Mouse (Mus musculus): ENCODE measurements around the gene Srpk2. TPM values are rescaled to one million over a fixed set of nuclear protein-coding genes. Genes with fewer than 3 reads are reported as not detected.
"Not testable (repeated sequence)": the region's sequence is repeated elsewhere in the genome, so short reads cannot be mapped to it uniquely, and the experiment has no call there.

The Srpk2 gene
- total RNA-seq, 4 experiments from 2014 or later, result 26.2 to 32.1 (median 28.7) TPM

- no peak for DNase-seq (ENCODE audit: low spot score in 2 of 2)
Observed at GRCm38 (mm10) chr5:23615586-23616269, 68.7 kb downstream of the Srpk2 start.

DNA sequence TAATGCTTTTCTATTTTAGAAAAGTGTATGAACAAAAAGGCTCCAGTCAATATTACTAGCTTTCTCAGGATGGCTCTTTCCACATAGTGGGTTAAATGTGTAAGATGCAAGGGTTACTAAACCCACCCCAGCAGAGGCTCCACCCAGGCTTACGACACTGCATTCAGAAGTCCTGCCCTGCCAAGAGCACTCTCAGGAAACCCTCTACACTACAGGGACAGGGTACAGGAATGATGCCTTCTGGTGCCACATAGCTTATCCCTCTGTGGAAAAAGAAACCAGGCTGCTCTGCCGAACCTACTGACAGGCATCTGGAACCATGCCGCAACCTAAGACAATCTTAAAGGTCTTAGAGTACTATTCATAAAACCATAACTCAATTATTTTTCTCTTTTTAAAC, 71.6 kb downstream of the Srpk2 start:
- DNase-seq (ENCODE audit: low spot score in 2 of 2), result no peak

- no peak for DNase-seq (ENCODE audit: low spot score in 2 of 2)
Observed at GRCm38 (mm10) chr5:23604036-23604705, 80.2 kb downstream of the Srpk2 start.

DNA sequence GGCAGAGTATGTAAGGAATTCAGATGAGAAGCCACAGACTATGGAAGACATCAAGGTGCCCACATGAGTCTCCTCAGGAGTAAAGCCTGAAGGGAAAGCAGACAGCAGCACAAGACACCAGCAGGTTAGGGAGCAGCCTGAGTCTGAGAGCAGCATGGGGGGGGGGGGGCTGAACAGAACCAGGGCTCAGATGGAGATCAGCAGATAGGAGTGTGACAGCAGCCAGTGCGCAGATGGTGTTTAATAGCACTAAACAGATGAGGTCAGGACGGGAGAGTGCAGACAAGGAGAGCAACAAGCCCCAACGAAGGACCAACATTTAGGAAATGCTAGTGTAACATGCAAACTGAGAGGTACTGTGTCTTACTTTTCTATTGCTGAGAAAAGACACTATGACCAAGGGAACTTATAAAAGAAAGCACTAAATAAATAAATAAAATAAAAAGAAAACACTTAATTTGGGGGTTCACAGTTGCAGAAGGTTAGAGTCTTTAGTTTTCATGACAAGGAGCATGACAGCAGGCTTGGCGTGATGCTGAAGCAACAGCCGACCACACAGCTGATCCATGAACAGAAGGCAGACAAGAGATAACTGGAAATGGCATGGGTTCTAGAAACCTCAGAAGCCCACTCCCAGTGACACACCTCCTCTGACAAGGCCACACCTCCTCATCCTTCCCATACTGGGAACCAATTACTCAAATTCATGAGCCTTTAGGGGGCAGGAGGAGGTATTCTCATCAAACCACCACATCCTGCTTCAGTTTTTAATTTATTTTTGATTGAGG, 84.5 kb downstream of the Srpk2 start:
- no peak for DNase-seq (ENCODE audit: low spot score in 2 of 2)

- no peak for DNase-seq (ENCODE audit: low spot score in 2 of 2)
Observed at GRCm38 (mm10) chr5:23599171-23599570, 85.2 kb downstream of the Srpk2 start.

DNA sequence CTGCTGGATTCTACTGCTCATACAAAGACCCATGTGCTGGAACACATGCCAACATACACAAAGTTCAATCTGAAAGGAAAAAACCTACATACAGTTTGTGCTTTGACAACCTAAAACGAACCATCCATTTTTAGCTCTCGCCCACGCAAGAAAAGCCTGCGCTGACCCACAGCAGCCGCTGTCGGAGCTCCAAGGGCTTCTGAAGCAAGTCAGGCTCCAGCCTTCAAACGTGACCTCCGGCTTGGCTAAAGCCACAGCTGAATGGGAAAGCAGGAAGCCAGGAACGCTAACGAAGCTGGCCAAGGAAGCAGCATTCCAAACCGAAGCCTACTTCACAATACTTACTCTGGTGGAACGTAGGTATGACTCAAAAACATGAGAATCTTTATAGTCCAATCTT, 85.9 kb downstream of the Srpk2 start:
- DNase-seq (ENCODE audit: low spot score in 2 of 2), result peak in 1 of 2 experiments; percentile 38

DNA sequence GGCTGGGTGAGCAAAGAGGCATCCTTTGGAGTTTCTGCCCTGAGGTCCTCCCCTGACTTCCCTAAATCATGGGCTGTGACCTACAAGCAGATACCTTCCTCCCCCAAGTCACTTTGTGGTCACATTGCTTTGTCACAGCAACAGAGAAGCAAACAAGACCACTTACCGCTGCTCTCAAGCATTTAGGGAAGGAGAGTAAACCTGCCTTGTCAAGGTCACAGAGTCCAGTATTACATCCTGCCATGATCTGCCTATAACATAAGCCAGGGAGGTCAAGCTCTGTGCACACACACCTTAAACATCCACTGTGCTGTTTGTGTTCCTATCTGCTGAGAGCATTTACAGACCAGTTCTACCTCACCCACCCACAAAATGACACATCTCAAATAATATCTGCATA, 86.4 kb downstream of the Srpk2 start:
- DNase-seq (ENCODE audit: low spot score in 2 of 2), result no peak

- no peak for DNase-seq (ENCODE audit: low spot score in 2 of 2)
Observed at GRCm38 (mm10) chr5:23597260-23597864, 87.1 kb downstream of the Srpk2 start.

DNA sequence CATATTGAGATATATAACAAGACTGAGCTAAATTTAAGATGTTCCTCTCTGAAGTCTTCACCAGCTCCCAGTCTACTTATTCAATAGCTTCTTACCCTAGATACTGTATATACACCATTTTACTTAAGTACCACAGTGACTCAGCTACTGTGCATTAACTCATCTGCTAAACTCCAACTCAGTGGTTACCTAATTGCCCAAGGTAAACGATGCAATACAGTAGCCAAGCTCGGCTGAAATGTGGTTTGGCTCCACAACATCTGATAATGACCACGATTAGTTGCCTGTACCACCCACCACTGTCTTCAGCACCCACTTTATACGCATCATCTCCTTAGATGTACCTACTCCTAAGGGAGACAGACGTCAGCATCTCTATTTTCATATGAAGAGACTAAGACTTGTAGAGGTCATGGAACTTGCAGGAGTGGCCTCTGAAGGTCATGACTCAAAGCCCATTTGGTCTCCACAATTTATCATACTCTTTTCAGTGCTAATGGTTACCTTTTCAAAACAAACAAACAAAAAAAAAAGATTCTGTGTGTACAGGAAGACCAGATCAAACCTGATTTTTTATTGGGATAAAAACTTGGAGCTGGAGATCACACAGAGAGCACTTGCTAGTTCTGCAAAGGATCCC, 88.0 kb downstream of the Srpk2 start:
- no peak for DNase-seq (ENCODE audit: low spot score in 2 of 2)

DNA sequence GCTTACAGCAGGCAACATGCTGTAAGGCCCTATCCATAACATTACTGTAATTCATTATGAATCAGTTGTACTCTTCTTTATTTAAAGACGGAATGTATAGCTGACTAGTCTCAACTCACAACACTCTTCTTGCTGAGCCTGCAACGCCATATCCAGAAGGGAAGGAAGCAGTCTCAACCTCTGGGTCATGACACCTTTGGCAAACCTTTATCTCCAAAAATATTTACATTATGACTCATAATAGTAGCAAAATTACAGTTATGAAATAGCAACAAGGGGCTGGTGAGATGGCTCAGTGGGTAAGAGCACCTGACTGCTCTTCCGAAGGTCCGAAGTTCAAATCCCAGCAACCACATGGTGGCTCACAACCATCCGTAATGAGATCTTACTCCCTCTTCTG, 94.1 kb downstream of the Srpk2 start:
- DNase-seq (ENCODE audit: low spot score in 2 of 2), result not testable (repeated sequence)

- no peak for DNase-seq (ENCODE audit: low spot score in 2 of 2)
Observed at GRCm38 (mm10) chr5:23587614-23588013, 96.8 kb downstream of the Srpk2 start.

DNA sequence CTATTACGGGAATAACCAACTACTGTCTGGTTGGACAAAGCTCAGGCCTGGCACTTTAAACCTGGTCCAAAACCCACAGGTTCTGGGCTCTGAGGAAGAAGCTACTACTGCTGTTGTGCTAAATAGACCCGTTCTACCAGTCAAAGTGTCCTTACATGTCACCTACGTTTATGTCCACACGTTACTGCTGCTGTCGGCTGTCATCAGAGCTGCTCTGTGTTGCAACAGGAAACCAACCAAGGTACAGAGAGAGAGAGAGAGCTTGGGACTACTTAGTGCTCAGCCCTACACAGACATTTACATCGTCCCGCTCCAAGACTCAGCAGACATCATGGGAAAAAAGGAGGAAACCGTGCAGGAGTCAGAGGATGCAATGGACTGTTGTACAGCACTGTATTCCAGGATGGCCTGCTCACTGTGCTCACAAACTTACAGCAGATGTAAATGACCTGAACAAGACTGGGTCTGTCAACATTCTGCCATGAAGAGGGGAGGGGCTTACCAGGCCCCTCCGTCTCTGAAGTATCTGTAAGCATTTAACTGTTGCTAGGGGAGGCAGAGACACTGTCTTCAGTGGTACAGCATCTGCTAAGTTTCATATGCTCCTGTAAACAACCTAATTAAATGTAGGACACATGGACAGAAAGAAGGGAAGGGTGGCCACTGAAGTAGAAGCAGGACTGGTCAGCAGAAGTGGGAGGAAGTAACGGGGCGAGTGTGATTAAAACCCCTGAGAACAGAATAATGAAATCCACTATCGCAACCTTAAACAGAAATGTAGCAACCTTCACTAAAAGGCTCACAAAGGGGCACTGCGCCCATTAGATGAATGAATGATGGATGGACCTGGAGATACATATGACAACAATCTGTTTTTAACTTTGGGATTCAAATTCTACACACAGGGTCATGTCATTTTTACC, 97.6 kb downstream of the Srpk2 start:
- DNase-seq (ENCODE audit: low spot score in 2 of 2), result no peak

- DNase-seq (ENCODE audit: low spot score in 2 of 2), result no peak
Observed at GRCm38 (mm10) chr5:23581484-23582060, 102.8 kb downstream of the Srpk2 start.

- DNase-seq (ENCODE audit: low spot score in 2 of 2), result no peak
Observed at GRCm38 (mm10) chr5:23579120-23579880, 105.1 kb downstream of the Srpk2 start.

DNA sequence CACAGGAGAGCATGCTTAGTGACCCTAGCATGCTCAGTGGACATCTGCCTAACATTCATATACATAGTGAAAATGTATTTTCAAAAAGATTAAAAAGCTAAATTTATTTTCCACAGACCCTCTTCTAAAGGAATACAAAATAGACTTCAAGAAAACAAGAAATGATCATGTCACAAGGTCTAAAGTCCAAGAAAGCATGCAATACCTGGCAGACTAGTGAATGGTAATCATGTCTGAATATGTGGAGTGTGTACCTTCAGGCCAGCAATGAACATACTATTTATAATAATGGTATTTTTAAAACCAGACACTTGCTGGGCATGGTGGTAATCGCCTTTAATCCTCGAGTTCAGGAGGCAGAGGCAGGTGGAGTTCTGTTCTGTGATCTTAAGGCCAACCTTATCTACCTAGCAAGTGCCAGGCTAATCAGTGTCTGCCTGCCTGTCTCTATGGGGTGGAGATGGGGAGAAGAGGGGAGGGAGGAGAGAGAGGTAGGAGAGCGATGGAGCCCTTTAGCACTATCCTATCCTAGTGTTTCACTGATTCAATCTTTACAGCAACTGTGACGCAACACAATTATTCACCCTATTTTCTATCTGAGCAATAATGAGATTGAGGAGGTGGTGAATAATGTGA, 106.0 kb downstream of the Srpk2 start:
- no peak for DNase-seq (ENCODE audit: low spot score in 2 of 2)

DNA sequence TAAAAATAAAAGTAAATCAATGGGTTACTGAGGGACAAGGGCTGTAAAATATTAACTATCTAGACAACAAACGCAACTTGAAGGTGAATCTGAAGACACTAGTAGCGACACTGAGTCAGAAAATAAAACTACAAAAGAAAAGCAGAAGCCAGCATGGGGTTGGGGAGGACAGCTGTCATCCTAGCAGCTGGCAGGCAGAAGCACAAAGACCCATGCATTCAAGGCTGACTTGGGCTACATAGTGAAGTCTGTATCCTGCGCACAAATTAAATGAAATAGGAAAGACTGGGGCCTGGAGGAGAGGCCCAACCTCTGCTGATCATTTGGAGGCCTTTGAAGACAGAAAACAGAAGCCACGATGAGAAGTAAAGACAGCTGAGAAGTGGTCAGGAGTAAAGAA, 106.6 kb downstream of the Srpk2 start:
- DNase-seq (ENCODE audit: low spot score in 2 of 2), result no peak

DNA sequence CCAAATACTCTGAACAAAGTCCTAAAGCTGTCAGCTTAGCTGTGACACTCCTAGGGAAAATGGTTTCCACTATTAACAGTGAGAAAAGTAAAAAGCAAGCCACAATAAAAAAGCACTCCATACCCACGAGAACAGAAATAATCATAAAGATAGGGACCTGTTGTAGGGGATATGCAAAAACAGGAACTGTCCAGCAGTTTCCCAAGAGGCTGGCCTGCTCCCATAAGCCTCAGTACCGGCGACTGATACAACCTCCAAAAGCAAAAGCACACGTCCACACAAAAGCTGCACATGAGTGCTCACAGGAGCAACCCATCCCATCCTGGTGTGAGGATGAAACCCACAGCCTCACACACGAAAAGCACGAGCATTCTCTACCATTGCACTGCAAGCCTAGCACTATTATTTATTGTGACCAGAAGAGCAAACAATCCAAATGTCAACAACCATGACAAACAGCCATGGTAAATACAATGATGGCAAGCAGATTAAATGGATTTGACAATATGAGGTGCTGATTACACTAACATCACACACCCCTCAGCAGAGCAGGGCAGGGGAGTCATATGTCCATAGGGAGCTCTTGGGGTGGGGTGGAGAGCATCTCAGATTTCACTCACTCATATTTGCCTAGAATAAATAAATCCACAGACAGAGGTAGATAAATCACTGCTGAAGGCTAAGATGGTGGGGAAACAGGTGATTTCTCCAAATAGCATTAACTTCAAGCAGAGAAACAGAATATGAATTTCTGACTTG, 107.9 kb downstream of the Srpk2 start:
- no peak for DNase-seq (ENCODE audit: low spot score in 2 of 2)

DNA sequence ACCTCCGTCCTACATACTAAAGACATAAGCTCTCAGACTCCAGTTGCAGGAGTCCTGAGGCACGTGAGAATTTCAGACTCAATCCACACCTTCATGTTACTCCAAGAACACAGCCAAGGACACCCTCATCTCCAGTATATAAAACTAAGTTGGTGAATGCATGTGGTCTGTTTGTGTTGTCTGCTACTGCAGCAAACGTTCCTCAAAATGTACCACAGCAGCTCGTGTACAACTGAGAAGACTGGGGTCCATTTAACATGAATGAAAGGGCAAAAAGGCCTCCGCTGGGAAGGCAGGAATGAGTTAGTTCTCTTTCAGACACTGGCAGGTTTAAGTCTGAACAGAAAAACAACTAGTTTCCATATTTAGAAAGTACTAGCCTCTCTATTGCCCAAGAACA, 110.5 kb downstream of the Srpk2 start:
- DNase-seq (ENCODE audit: low spot score in 2 of 2), result no peak
